Mouse (Mus musculus): ENCODE measurements at regions not wholly inside any gene's neighbourhood (a gene's known extent, or its start where the extent isn't known, plus 50 kb on each side); places are given as distances from the start of the nearest gene placed in this dataset.

GRCm38 (mm10) chr1:77589423-77589822 lies 74.5 kb upstream of the Epha4 start:
- WGBS = 96% methylated on average over 3 of the region's 3 CpGs
- H3K9me3 ChIP-seq (ENCODE audit: low read length) = no peaks in the 10 kb centered on the region
- H3K27ac ChIP-seq = no peak overlapping the region
- no peak overlapping the region for H3K4me2 ChIP-seq (ENCODE audit: low read depth, low read length)
- no peak overlapping the region for H3K4me3 ChIP-seq (ENCODE audit: low read length)
- ATAC-seq (no peak), DNase-seq (ENCODE audit: low spot score) (no peak)
- H3K36me3 ChIP-seq (ENCODE audit: insufficient read depth, low read length) = no peaks in the 10 kb centered on the region
- peak; percentile 53 for TF ChIP-seq CTCF (IDR thresholded peaks at IDR 0.05; ENCODE audit: low read depth)
- H3K9ac ChIP-seq (replicated peaks; ENCODE audit: low read length) = no peak overlapping the region
- H3K27me3 ChIP-seq (ENCODE audit: insufficient read depth, low read length) = no peaks in the 10 kb centered on the region
- no peaks in the 10 kb centered on the region for H3K4me1 ChIP-seq (ENCODE audit: insufficient read depth, low read length)

GRCm38 (mm10) chr1:77585520-77585919 lies 70.6 kb upstream of the Epha4 start:
- H3K9ac ChIP-seq (replicated peaks; ENCODE audit: low read length) = no peak overlapping the region
- WGBS = 53% methylated on average over 3 of the region's 3 CpGs
- no peak overlapping the region for H3K27ac ChIP-seq
- no peaks in the 10 kb centered on the region for H3K36me3 ChIP-seq (ENCODE audit: insufficient read depth, low read length)
- no peak overlapping the region for H3K4me3 ChIP-seq (ENCODE audit: low read length)
- H3K4me1 ChIP-seq (ENCODE audit: insufficient read depth, low read length) = no peaks in the 10 kb centered on the region
- TF ChIP-seq CTCF (IDR thresholded peaks at IDR 0.05; ENCODE audit: low read depth) = no peak
- H3K9me3 ChIP-seq (ENCODE audit: low read length) = no peaks in the 10 kb centered on the region
- no peaks in the 10 kb centered on the region for H3K27me3 ChIP-seq (ENCODE audit: insufficient read depth, low read length)
- DNase-seq (ENCODE audit: low spot score) (no peak), ATAC-seq (no peak)
- no peak overlapping the region for H3K4me2 ChIP-seq (ENCODE audit: low read depth, low read length)

- no peak overlapping the region for H3K27ac ChIP-seq
- H3K27me3 ChIP-seq (ENCODE audit: insufficient read depth, low read length) = no peaks in the 10 kb centered on the region
- H3K4me2 ChIP-seq (ENCODE audit: low read depth, low read length) = no peak overlapping the region
- H3K9me3 ChIP-seq (ENCODE audit: low read length) = no peaks in the 10 kb centered on the region
- H3K4me3 ChIP-seq (ENCODE audit: low read length) = no peak overlapping the region
- no peak for DNase-seq (ENCODE audit: low spot score)
- no peak for ATAC-seq
- H3K4me1 ChIP-seq (ENCODE audit: insufficient read depth, low read length) = no peaks in the 10 kb centered on the region
- TF ChIP-seq CTCF (IDR thresholded peaks at IDR 0.05; ENCODE audit: low read depth) = no peak
- WGBS = 81% methylated on average over 6 of the region's 6 CpGs
- no peak overlapping the region for H3K9ac ChIP-seq (replicated peaks; ENCODE audit: low read length)
- no peaks in the 10 kb centered on the region for H3K36me3 ChIP-seq (ENCODE audit: insufficient read depth, low read length)
Measured at GRCm38 (mm10) chr1:77568081-77568480, 53.2 kb upstream of the Epha4 start.

- Histone ChIP-seq H3K4me2 (ENCODE audit: low read depth, low read length) (no peak overlapping the region), H3K4me3 (ENCODE audit: low read length) (no peak overlapping the region), H3K4me1 (ENCODE audit: insufficient read depth, low read length) (no peaks in the 10 kb centered on the region), H3K27me3 (ENCODE audit: insufficient read depth, low read length) (no peaks in the 10 kb centered on the region), H3K36me3 (ENCODE audit: insufficient read depth, low read length) (no peaks in the 10 kb centered on the region), H3K9ac (replicated peaks; ENCODE audit: low read length) (no peak overlapping the region), H3K9me3 (ENCODE audit: low read length) (no peaks in the 10 kb centered on the region), H3K27ac (no peak overlapping the region)
- 49% methylated on average over 7 of the region's 7 CpGs for WGBS
- ATAC-seq (no peak), DNase-seq (ENCODE audit: low spot score) (no peak)
- TF ChIP-seq CTCF (IDR thresholded peaks at IDR 0.05; ENCODE audit: low read depth) = no peak
Measured at GRCm38 (mm10) chr1:77567657-77568056, 52.8 kb upstream of the Epha4 start.

All from hindbrain, postnatal 0 days (tissue).